Comparison of ENCODE assay signal across 10 mouse cellular contexts in the genomic region with DNA sequence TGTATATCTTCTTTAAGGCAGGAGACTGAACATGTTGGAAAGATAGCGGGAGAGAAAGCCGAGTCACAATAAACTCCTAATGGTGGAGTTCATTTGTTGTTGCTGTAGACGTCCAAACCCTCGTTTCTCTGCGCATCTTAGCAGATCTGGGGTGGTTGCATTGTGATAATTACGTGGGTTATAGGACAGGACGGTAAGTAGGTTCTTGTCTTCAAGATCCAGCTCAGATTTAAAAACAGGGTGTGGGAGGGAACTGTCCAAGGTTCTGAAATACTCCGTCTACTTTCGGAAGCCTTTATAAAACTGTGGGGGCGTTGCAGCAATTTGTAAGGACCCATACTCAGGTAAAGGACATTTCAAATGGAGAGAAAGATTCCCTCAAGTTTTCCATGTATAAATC. TPM values are rescaled to one million over a fixed set of nuclear protein-coding genes. Genes with fewer than 3 reads are reported as not detected.
A peak's percentile ranks its signal among the peaks of the same experiment; 100 is the strongest.
DNase-seq lines count a peak whose midpoint lies in the region; ATAC-seq and TF ChIP-seq lines count a peak whose summit lies in the region.
"Had no signal": no experiment of that assay in that cellular context is flagged by ENCODE, and none has a peak within 500 bp of the region (broad histone marks: within the 10 kb centered on the region; RNA-seq: fewer than 3 reads in every experiment).

No protein-coding gene starts in this region.

- H3K9ac ChIP-seq in lung, embryonic 14.5 days = no peak overlapping the region
- H3K9ac ChIP-seq: heart, embryonic 15.5 days; limb, embryonic 12.5 days had no signal

- no peaks in the 10 kb centered on the region for H3K9me3 ChIP-seq in lung, embryonic 14.5 days (ENCODE audit: low read depth, low read length)
- no peaks in the 10 kb centered on the region for H3K9me3 ChIP-seq in G1E (replicated peaks)
- H3K9me3 ChIP-seq: heart, embryonic 15.5 days; limb, embryonic 12.5 days had no signal

- no peak for TF ChIP-seq POLR2A in myocyte (IDR thresholded peaks at IDR 0.05; ENCODE audit: insufficient read length, low read depth)

- WGBS in lung, embryonic 14.5 days = 31% methylated on average over 10 of the region's 10 CpGs

- no peak for TF ChIP-seq CTCF in lung, embryonic 14.5 days (IDR thresholded peaks at IDR 0.05; ENCODE audit: low read depth)
- TF ChIP-seq CTCF in G1E (IDR thresholded peaks at IDR 0.05; ENCODE audit: low read depth, low read length) = no peak

- no peaks in the 10 kb centered on the region for H3K79me2 ChIP-seq in myocyte (ENCODE audit: control insufficient read depth, insufficient read depth)

- no peak for ATAC-seq in lung, embryonic 14.5 days (ENCODE audit: insufficient read depth)
- no peak for ATAC-seq in G1E (ENCODE audit: extremely low read depth, insufficient number of reproducible peaks, low FRiP score, poor library complexity, severe bottlenecking)
- ATAC-seq in common myeloid progenitor, adult 5-6 weeks (replicated peaks; ENCODE audit: low read depth, poor library complexity, severe bottlenecking) = peak; percentile 30; the same call in 1 of the 2 replicates
- ATAC-seq in erythroblast, adult 5-6 weeks (replicated peaks; ENCODE audit: low FRiP score, poor library complexity, severe bottlenecking) = no peak
- ATAC-seq: midbrain, embryonic 16.5 days had no signal

- H3K27me3 ChIP-seq in lung, embryonic 14.5 days (ENCODE audit: insufficient read depth, low read length) = peaks cover 14% of the 10 kb centered on the region; the same call in 1 of the 2 replicates
- H3K27me3 ChIP-seq in G1E (ENCODE audit: insufficient read depth, low read length) (no peaks in the 10 kb centered on the region), myocyte (ENCODE audit: control insufficient read depth, insufficient read depth, insufficient read length) (no peaks in the 10 kb centered on the region)

- H3ac ChIP-seq in myocyte (ENCODE audit: control insufficient read depth, insufficient read length) = no peak overlapping the region

- no peak overlapping the region for H3K4me2 ChIP-seq in lung, embryonic 14.5 days
- no peak overlapping the region for H3K4me2 ChIP-seq in myocyte (ENCODE audit: low read depth)
- H3K4me2 ChIP-seq: heart, embryonic 15.5 days; limb, embryonic 12.5 days had no signal

- no peaks in the 10 kb centered on the region for H3K4me1 ChIP-seq in lung, embryonic 14.5 days (ENCODE audit: insufficient read depth)
- no peaks in the 10 kb centered on the region for H3K4me1 ChIP-seq in G1E (ENCODE audit: insufficient read depth, low read depth, low read length)

- no peaks in the 10 kb centered on the region for H3K36me3 ChIP-seq in lung, embryonic 14.5 days (ENCODE audit: insufficient read depth)
- H3K36me3 ChIP-seq in G1E (replicated peaks) (no peaks in the 10 kb centered on the region), myocyte (ENCODE audit: control insufficient read depth, insufficient read depth) (no peaks in the 10 kb centered on the region)
- H3K36me3 ChIP-seq: heart, embryonic 15.5 days; limb, embryonic 12.5 days had no signal

- DNase-seq in lung, embryonic 14.5 days = peak; percentile 88
- DNase-seq in lung, postnatal 25 days (ENCODE audit: low spot score) = no peak
- peak; percentile 10 for DNase-seq in G1E (ENCODE audit: low spot score)
- no peak for DNase-seq in gastrocnemius, adult 18-20 months (ENCODE audit: low spot score)

- no peak overlapping the region for H3K4me3 ChIP-seq in lung, embryonic 14.5 days (ENCODE audit: low read depth, low read length)
- H3K4me3 ChIP-seq in G1E (ENCODE audit: low read depth, low read length) (no peak overlapping the region), myocyte (no peak overlapping the region)
- H3K4me3 ChIP-seq: heart, embryonic 15.5 days; limb, embryonic 12.5 days had no signal

- H3K27ac ChIP-seq in lung, embryonic 14.5 days (ENCODE audit: low read depth) = no peak overlapping the region
- H3K27ac ChIP-seq: heart, embryonic 15.5 days; limb, embryonic 12.5 days had no signal

TF ChIP-seq in myocyte, 11 proteins besides CTCF, POLR2A, EP300 and RAD21:
- TF ChIP-seq SRF (IDR thresholded peaks at IDR 0.05; ENCODE audit: control insufficient read depth, insufficient read length, low read depth) = no peak
- TF ChIP-seq REST (IDR thresholded peaks at IDR 0.05; ENCODE audit: insufficient read depth, insufficient read length) = peak; percentile 22

RNA-seq across cellular contexts. Expression of a gene that starts 0.6 kb away (rescaled TPM):
- 1.6 and 2.5 TPM in 2 replicates for polyA plus RNA-seq in lung, embryonic 14.5 days (2014; fragmentation: Nextera tagmentation; extraction: Ambion mirVana)
- not detected in 2 replicates for total RNA-seq in G1E (2014; fragmentation: Nextera tagmentation)
- not detected in 2 replicates for total RNA-seq in G1E (2017)
- not detected in 2 replicates for polyA plus RNA-seq in G1E (2012)
- 1.7 TPM in 1 of 2 replicates, not detected in the other for total RNA-seq in common myeloid progenitor, adult 5-6 weeks (2017)
- not detected for polyA plus RNA-seq in myocyte (2012; fragmentation: generic; extraction: Trizol)
- total RNA-seq in gastrocnemius, adult 18-20 months (2021) = not detected
- total RNA-seq in erythroblast, adult 5-6 weeks (2015; ENCODE audit: low replicate concordance) = not detected in 2 replicates
- total RNA-seq in erythroblast, adult 5-6 weeks (2017; ENCODE audit: low replicate concordance) = not detected in 2 replicates

Comparison
In these comparisons a context has a peak if more than half of its experiments do, and no peak if none do; other contexts are left out.
1. DNase-seq: peak in lung, embryonic 14.5 days (single experiment) and G1E (single experiment); none in lung, postnatal 25 days (single experiment) and gastrocnemius, adult 18-20 months (single experiment).